Mouse (Mus musculus): ENCODE measurements around the gene Fgf22. TPM values are rescaled to one million over a fixed set of nuclear protein-coding genes. Genes with fewer than 3 reads are reported as not detected.

Fgf22 gene
- polyA plus RNA-seq, 1 experiment from 2014 or later: not detected

DNA sequence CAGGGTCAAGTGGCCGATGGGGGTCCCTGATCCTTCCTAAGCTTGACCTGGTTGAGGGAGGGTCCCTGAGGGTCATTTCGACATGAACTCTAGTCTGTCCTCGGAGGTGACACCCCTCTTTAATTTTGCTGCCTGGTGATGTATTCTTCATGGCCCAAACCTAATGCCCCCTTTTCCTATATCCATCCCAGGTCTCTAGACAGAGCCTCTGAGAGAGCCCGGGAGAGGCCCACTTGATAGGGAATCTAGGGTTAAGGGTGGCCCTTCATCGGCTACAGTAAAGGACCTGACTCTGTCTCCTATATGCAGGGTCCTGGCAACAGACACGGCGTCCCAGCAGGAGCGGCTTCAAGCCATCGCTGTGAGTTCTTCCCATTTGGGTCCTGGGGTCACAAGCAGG is 51.5 kb downstream of the Fgf22 start:
- DNase-seq (no peak), ATAC-seq (no peak)
- H3K27ac ChIP-seq (ENCODE audit: low read depth): no peak overlapping the region
- H3K9ac ChIP-seq (replicated peaks): no peak overlapping the region
- H3K4me3 ChIP-seq (ENCODE audit: low read depth, low read length): no peak overlapping the region
- WGBS (ENCODE audit: insufficient replicate concordance): 74% methylated on average over 9 of the region's 9 CpGs
- H3K36me3 ChIP-seq (replicated peaks; ENCODE audit: insufficient read depth, low read length): no peaks in the 10 kb centered on the region
- no peaks in the 10 kb centered on the region for H3K27me3 ChIP-seq (ENCODE audit: insufficient read depth, low read length)
- no peaks in the 10 kb centered on the region for H3K9me3 ChIP-seq (ENCODE audit: low read length)
- TF ChIP-seq CTCF (IDR thresholded peaks at IDR 0.05; ENCODE audit: low read depth) (no peak), EP300 (IDR thresholded peaks at IDR 0.05; ENCODE audit: low read depth) (no peak)
- no peak overlapping the region for H3K4me2 ChIP-seq (ENCODE audit: low read depth, low read length)
- peaks cover 27% of the 10 kb centered on the region for H3K4me1 ChIP-seq (ENCODE audit: insufficient read depth)

DNA sequence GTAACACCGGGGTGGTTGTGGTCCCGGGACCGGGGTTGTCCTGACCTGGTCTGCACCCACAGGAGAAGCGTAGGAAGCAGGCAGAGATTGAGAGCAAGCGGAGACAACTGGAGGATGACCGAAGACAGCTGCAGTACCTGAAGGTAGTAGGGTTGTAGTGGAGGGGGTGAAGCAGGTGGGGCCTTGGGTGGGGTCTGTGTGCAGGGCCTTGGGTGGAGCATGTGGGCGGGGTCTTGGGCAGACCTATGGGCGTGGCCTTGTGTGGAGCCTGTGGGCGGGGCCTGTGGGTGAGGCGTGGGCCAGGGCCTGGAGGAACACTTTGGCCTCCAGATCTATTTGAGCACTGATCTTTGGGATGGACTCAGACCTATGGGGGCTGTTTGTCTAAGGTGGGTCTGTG is 52.1 kb downstream of the Fgf22 start:
- DNase-seq: peak; percentile 56
- no peak for ATAC-seq
- Histone ChIP-seq H3K27me3 (ENCODE audit: insufficient read depth, low read length) (no peaks in the 10 kb centered on the region), H3K4me2 (ENCODE audit: low read depth, low read length) (no peak overlapping the region), H3K27ac (ENCODE audit: low read depth) (no peak overlapping the region), H3K4me3 (ENCODE audit: low read depth, low read length) (no peak overlapping the region), H3K9ac (replicated peaks) (no peak overlapping the region), H3K9me3 (ENCODE audit: low read length) (no peaks in the 10 kb centered on the region), H3K36me3 (replicated peaks; ENCODE audit: insufficient read depth, low read length) (no peaks in the 10 kb centered on the region), H3K4me1 (ENCODE audit: insufficient read depth) (peaks cover 24% of the 10 kb centered on the region)
- 70% methylated on average over 10 of the region's 10 CpGs for WGBS (ENCODE audit: insufficient replicate concordance)
- TF ChIP-seq CTCF (IDR thresholded peaks at IDR 0.05; ENCODE audit: low read depth) (no peak), EP300 (IDR thresholded peaks at IDR 0.05; ENCODE audit: low read depth) (no peak)

DNA sequence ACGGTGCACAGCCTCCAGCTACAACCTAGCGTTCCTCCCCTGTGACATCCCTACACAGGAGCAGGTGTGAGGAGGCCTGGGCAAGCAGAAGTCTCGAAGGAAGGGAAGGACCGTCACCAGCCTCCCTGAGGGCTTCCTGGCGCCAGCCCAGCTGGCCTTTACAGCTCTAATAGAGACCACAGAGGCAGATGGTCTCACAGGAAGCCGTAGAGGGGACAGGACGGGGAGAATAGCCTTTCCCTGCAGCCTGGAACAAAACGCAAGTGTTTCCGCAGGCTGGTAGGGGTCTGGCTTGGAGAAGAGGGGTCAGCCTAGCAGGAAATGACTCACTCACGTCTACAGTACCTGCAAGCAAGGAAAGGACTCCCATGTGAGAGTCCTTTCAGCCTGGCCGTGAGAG is 53.0 kb downstream of the Fgf22 start:
- Histone ChIP-seq H3K4me1 (ENCODE audit: insufficient read depth) (peaks cover 16% of the 10 kb centered on the region), H3K27me3 (ENCODE audit: insufficient read depth, low read length) (no peaks in the 10 kb centered on the region), H3K36me3 (replicated peaks; ENCODE audit: insufficient read depth, low read length) (no peaks in the 10 kb centered on the region), H3K4me2 (ENCODE audit: low read depth, low read length) (no peak overlapping the region), H3K9me3 (ENCODE audit: low read length) (no peaks in the 10 kb centered on the region), H3K4me3 (ENCODE audit: low read depth, low read length) (no peak overlapping the region), H3K27ac (ENCODE audit: low read depth) (no peak overlapping the region), H3K9ac (replicated peaks) (no peak overlapping the region)
- no peak for DNase-seq
- TF ChIP-seq CTCF (IDR thresholded peaks at IDR 0.05; ENCODE audit: low read depth): no peak
- no peak for TF ChIP-seq EP300 (IDR thresholded peaks at IDR 0.05; ENCODE audit: low read depth)
- WGBS (ENCODE audit: insufficient replicate concordance): 56% methylated on average over 11 of the region's 11 CpGs
- ATAC-seq: 0 out of 2 replicates have a peak, but pooled peaks have one; percentile 7

Other genes with a start within 250 kb of the Fgf22 start
- 32.7 and 38.8 TPM in 2 replicates for gene Plpp2, start 221.3 kb upstream of the Fgf22 start, polyA plus RNA-seq (2015; fragmentation: Nextera tagmentation; extraction: Ambion mirVana)
- 8.6 and 9.0 TPM in 2 replicates for gene Mier2, start 199.9 kb upstream of the Fgf22 start, polyA plus RNA-seq (2015; fragmentation: Nextera tagmentation; extraction: Ambion mirVana)
- not detected in 2 replicates for gene Theg, start 167.7 kb upstream of the Fgf22 start, polyA plus RNA-seq (2015; fragmentation: Nextera tagmentation; extraction: Ambion mirVana)
- gene C2cd4c, start 141.1 kb upstream of the Fgf22 start, polyA plus RNA-seq (2015; fragmentation: Nextera tagmentation; extraction: Ambion mirVana): not detected in 2 replicates
- gene Shc2, start 117.2 kb upstream of the Fgf22 start, polyA plus RNA-seq (2015; fragmentation: Nextera tagmentation; extraction: Ambion mirVana): 0.05 and 0.07 TPM in 2 replicates
- not detected in 2 replicates for gene Odf3l2, start 109.3 kb upstream of the Fgf22 start, polyA plus RNA-seq (2015; fragmentation: Nextera tagmentation; extraction: Ambion mirVana)
- 0.12 and 0.19 TPM in 2 replicates for gene Madcam1, start 90.5 kb upstream of the Fgf22 start, polyA plus RNA-seq (2015; fragmentation: Nextera tagmentation; extraction: Ambion mirVana)
- gene Tpgs1, start 85.7 kb upstream of the Fgf22 start, polyA plus RNA-seq (2015; fragmentation: Nextera tagmentation; extraction: Ambion mirVana): 24.9 and 25.8 TPM in 2 replicates
- 77.6 and 80.1 TPM in 2 replicates for gene Cdc34, start 72.9 kb upstream of the Fgf22 start, polyA plus RNA-seq (2015; fragmentation: Nextera tagmentation; extraction: Ambion mirVana)
- 0.09 and 0.13 TPM in 2 replicates for gene Gzmm, start 66.1 kb upstream of the Fgf22 start, polyA plus RNA-seq (2015; fragmentation: Nextera tagmentation; extraction: Ambion mirVana)
- gene Bsg, start 50.6 kb upstream of the Fgf22 start, polyA plus RNA-seq (2015; fragmentation: Nextera tagmentation; extraction: Ambion mirVana): 979 and 1,075 TPM in 2 replicates
- gene Hcn2, start 38.4 kb upstream of the Fgf22 start, polyA plus RNA-seq (2015; fragmentation: Nextera tagmentation; extraction: Ambion mirVana): 0.04 and 0.06 TPM in 2 replicates
- 9.9 and 12.6 TPM in 2 replicates for gene Polrmt, start 8.5 kb upstream of the Fgf22 start, polyA plus RNA-seq (2015; fragmentation: Nextera tagmentation; extraction: Ambion mirVana)
- gene Rnf126, start 11.9 kb downstream of the Fgf22 start, polyA plus RNA-seq (2015; fragmentation: Nextera tagmentation; extraction: Ambion mirVana): 28.2 and 34.1 TPM in 2 replicates
- gene Fstl3, start 22.2 kb downstream of the Fgf22 start, polyA plus RNA-seq (2015; fragmentation: Nextera tagmentation; extraction: Ambion mirVana): 0.36 and 0.63 TPM in 2 replicates
- gene Prss57, start 35.9 kb downstream of the Fgf22 start, polyA plus RNA-seq (2015; fragmentation: Nextera tagmentation; extraction: Ambion mirVana): 5.0 and 7.2 TPM in 2 replicates
- gene Palm, start 38.5 kb downstream of the Fgf22 start, polyA plus RNA-seq (2015; fragmentation: Nextera tagmentation; extraction: Ambion mirVana): 7.9 and 9.2 TPM in 2 replicates
- 1.00 and 1.3 TPM in 2 replicates for gene Misp, start 65.9 kb downstream of the Fgf22 start, polyA plus RNA-seq (2015; fragmentation: Nextera tagmentation; extraction: Ambion mirVana)
- 55.4 and 59.1 TPM in 2 replicates for gene Ptbp1, start 99.4 kb downstream of the Fgf22 start, polyA plus RNA-seq (2015; fragmentation: Nextera tagmentation; extraction: Ambion mirVana)
- gene Prtn3, start 119.4 kb downstream of the Fgf22 start, polyA plus RNA-seq (2015; fragmentation: Nextera tagmentation; extraction: Ambion mirVana): 123 and 127 TPM in 2 replicates
- 2.9 and 4.9 TPM in 2 replicates for gene Plppr3, start 119.6 kb downstream of the Fgf22 start, polyA plus RNA-seq (2015; fragmentation: Nextera tagmentation; extraction: Ambion mirVana)
- gene Elane, start 131.2 kb downstream of the Fgf22 start, polyA plus RNA-seq (2015; fragmentation: Nextera tagmentation; extraction: Ambion mirVana): 180 and 207 TPM in 2 replicates
- gene Cfd, start 135.8 kb downstream of the Fgf22 start, polyA plus RNA-seq (2015; fragmentation: Nextera tagmentation; extraction: Ambion mirVana): not detected in 2 replicates
- 13.5 and 14.3 TPM in 2 replicates for gene Med16, start 153.8 kb downstream of the Fgf22 start, polyA plus RNA-seq (2015; fragmentation: Nextera tagmentation; extraction: Ambion mirVana)
- 4.6 TPM in 1 of 2 replicates, not detected in the other for gene Gm26602, start 155.8 kb downstream of the Fgf22 start, polyA plus RNA-seq (2015; fragmentation: Nextera tagmentation; extraction: Ambion mirVana)
- gene Kiss1r, start 161.9 kb downstream of the Fgf22 start, polyA plus RNA-seq (2015; fragmentation: Nextera tagmentation; extraction: Ambion mirVana): 0.18 and 0.34 TPM in 2 replicates
- 47.3 and 51.7 TPM in 2 replicates for gene R3hdm4, start 166.1 kb downstream of the Fgf22 start, polyA plus RNA-seq (2015; fragmentation: Nextera tagmentation; extraction: Ambion mirVana)
- gene Arid3a, start 172.0 kb downstream of the Fgf22 start, polyA plus RNA-seq (2015; fragmentation: Nextera tagmentation; extraction: Ambion mirVana): 4.5 and 5.5 TPM in 2 replicates
- gene Wdr18, start 205.1 kb downstream of the Fgf22 start, polyA plus RNA-seq (2015; fragmentation: Nextera tagmentation; extraction: Ambion mirVana): 40.7 and 41.2 TPM in 2 replicates
- gene Grin3b, start 215.6 kb downstream of the Fgf22 start, polyA plus RNA-seq (2015; fragmentation: Nextera tagmentation; extraction: Ambion mirVana): 0.05 TPM in 1 of 2 replicates, not detected in the other
- gene Tmem259, start 229.3 kb downstream of the Fgf22 start, polyA plus RNA-seq (2015; fragmentation: Nextera tagmentation; extraction: Ambion mirVana): 13.2 and 14.5 TPM in 2 replicates
- gene Cnn2, start 233.5 kb downstream of the Fgf22 start, polyA plus RNA-seq (2015; fragmentation: Nextera tagmentation; extraction: Ambion mirVana): 40.7 and 42.8 TPM in 2 replicates
- gene Abca7, start 241.4 kb downstream of the Fgf22 start, polyA plus RNA-seq (2015; fragmentation: Nextera tagmentation; extraction: Ambion mirVana): 2.5 and 3.1 TPM in 2 replicates

Measured in liver, postnatal 0 days (tissue).